Mouse (Mus musculus): ENCODE data around the gene Sh3gl1. TPM values are rescaled to one million over a fixed set of nuclear protein-coding genes. Genes with fewer than 3 reads are reported as not detected.

Sh3gl1 gene
- polyA plus RNA-seq, 1 experiment from 2014 or later: 175 TPM

- H3K9ac ChIP-seq: no peak overlapping the region
- no peaks in the 10 kb centered on the region for H3K27me3 ChIP-seq
- peak overlapping the region; percentile 31 for H3K4me2 ChIP-seq
- 45% methylated on average over 10 of the region's 10 CpGs for WGBS
- no peaks in the 10 kb centered on the region for H3K9me3 ChIP-seq (replicated peaks)
- no peak overlapping the region for H3K4me3 ChIP-seq (replicated peaks)
- no peak for ATAC-seq (replicated peaks; ENCODE audit: low FRiP score)
- H3K4me1 ChIP-seq: peaks cover 37% of the 10 kb centered on the region
- peaks cover 9% of the 10 kb centered on the region for H3K36me3 ChIP-seq
- peak overlapping the region; percentile 97 for H3K27ac ChIP-seq
Observed at GRCm38 (mm10) chr17:56006956-56007355, 29.5 kb downstream of the Sh3gl1 start.

DNA sequence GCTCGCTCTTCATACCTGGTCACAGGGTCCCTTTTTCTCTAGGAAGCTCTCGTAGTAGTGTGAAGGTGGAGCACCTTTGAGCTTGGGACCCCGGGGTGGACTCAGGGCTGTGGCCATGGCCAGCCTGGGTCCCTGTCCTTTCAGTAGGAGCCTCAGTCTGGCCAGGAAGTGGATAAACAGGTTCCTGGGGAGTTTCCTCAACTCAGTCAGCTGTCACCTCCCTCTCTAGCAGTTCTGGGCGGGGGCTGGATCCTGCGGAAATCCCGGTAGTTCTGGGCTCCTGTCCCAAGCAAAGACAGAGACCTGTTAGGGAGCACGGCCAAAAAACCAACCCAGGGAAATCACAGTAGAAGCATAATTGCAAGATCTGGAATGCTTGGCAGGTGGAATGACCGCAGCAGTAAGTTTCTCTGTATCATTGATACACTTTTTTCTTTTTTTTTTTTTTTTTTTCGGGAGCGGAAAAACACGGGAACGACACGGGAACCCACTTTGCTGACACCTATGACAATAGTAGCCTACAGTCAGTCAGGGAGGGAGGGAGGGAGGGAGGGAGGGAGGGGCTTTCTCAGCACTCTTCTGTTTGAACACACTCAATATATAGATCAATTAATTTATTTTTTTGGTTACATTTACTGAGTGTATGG lies 30.9 kb downstream of the Sh3gl1 start, which contains the start of the genes Stap2 and Mpnd:
Stap2 (minus strand) TSS at position 170 of the 647 bp plus-strand sequence.
Mpnd (plus strand) TSS at position 297 of the 647 bp plus-strand sequence.
- Histone ChIP-seq H3K36me3 (no peaks in the 10 kb centered on the region), H3K9me3 (replicated peaks) (no peaks in the 10 kb centered on the region), H3K4me2 (peak within 1 kb of the TSS; percentile 49), H3K9ac (peak within 1 kb of the TSS; percentile 21; the same call in 1 of the 2 replicates), H3K4me3 (replicated peaks) (peak within 1 kb of the TSS; percentile 33), H3K4me1 (peaks cover 30% of the 10 kb centered on the region), H3K27me3 (peaks cover 5% of the 10 kb centered on the region), H3K27ac (peak within 1 kb of the TSS; percentile 38; the same call in 1 of the 2 replicates)
- 46% methylated on average over 13 of the region's 13 CpGs for WGBS
- no peak for ATAC-seq (replicated peaks; ENCODE audit: low FRiP score)

DNA sequence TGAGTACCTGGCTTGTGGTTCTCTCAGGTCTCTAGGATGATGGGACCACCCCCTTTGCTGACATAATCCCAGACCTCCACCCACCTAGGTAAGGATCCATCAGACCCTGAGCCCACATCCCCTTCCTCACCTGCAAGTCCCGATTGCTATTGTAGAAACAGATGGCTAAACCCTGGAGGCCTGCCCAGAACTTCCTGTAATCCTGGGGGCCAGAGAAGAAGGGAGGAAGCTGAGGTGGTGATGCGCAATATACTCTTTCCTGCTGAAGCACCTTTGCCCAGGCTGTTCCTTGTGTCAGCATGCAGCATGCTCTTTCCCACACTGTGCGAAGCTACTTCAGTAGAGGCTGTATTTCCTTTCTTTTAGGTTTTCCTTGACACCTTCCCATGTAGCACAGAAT lies 33.4 kb downstream of the Sh3gl1 start:
- Histone ChIP-seq H3K36me3 (no peaks in the 10 kb centered on the region), H3K4me1 (peaks cover 23% of the 10 kb centered on the region), H3K4me2 (no peak overlapping the region), H3K4me3 (replicated peaks) (no peak overlapping the region), H3K27ac (no peak overlapping the region), H3K27me3 (peaks cover 14% of the 10 kb centered on the region), H3K9ac (no peak overlapping the region), H3K9me3 (replicated peaks) (no peaks in the 10 kb centered on the region)
- WGBS: 80% methylated on average over 3 of the region's 3 CpGs
- no peak for ATAC-seq (replicated peaks; ENCODE audit: low FRiP score)

- Histone ChIP-seq H3K27me3 (peaks cover 14% of the 10 kb centered on the region), H3K9ac (0 out of 2 replicates have a peak overlapping the region, but pooled peaks have one; percentile 23), H3K27ac (no peak overlapping the region), H3K4me3 (replicated peaks) (peak overlapping the region; percentile 20), H3K36me3 (no peaks in the 10 kb centered on the region), H3K4me1 (peaks cover 12% of the 10 kb centered on the region; the same call in 1 of the 2 replicates), H3K4me2 (peak overlapping the region; percentile 52), H3K9me3 (replicated peaks) (no peaks in the 10 kb centered on the region)
- WGBS: 10% methylated on average over 30 of the region's 30 CpGs
- ATAC-seq (replicated peaks; ENCODE audit: low FRiP score): peak; percentile 44
Observed at GRCm38 (mm10) chr17:55999794-56000499, 36.5 kb downstream of the Sh3gl1 start.

- Histone ChIP-seq H3K4me3 (replicated peaks) (no peak overlapping the region), H3K4me1 (peaks cover 12% of the 10 kb centered on the region; the same call in 1 of the 2 replicates), H3K9me3 (replicated peaks) (no peaks in the 10 kb centered on the region), H3K4me2 (no peak overlapping the region), H3K36me3 (no peaks in the 10 kb centered on the region), H3K27me3 (peaks cover 14% of the 10 kb centered on the region), H3K9ac (no peak overlapping the region), H3K27ac (no peak overlapping the region)
- 85% methylated on average over 15 of the region's 15 CpGs for WGBS
- no peak for ATAC-seq (replicated peaks; ENCODE audit: low FRiP score)
Observed at GRCm38 (mm10) chr17:55996007-55996406, 40.4 kb downstream of the Sh3gl1 start.

DNA sequence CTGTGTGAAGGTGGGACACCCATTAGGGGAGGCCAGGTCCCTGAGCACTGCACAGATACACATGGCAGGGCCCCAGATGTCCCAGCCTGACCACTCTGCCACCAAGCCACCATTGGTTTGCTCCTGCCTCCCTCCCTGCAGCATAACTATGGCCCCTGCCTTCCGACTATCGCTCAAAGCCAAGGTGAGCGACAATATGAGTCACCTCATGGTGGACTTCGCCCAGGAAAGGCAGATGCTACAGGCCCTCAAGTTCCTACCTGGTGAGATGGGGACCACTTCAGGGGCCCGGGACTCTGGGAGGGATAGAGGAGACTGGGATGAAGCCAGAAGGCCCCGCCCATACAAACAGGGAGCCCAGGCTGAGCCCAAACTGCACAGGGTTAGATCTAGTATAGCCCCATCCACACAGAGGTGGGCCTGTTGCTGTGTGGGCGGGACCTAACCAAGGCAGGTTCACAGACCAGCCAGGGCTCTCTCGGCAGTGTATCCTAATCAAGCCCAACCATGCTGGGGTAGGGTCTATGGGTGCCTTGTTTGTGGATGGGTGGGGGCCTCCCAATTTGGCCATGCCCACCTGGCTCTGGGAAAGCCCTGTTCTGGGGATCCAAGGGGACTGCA lies 46.0 kb downstream of the Sh3gl1 start:
- Histone ChIP-seq H3K4me2 (no peak overlapping the region), H3K9me3 (replicated peaks) (no peaks in the 10 kb centered on the region), H3K9ac (no peak overlapping the region), H3K36me3 (no peaks in the 10 kb centered on the region; the same call in 1 of the 2 replicates), H3K4me3 (replicated peaks) (no peak overlapping the region), H3K27me3 (no peaks in the 10 kb centered on the region), H3K4me1 (peaks cover 9% of the 10 kb centered on the region), H3K27ac (no peak overlapping the region)
- 83% methylated on average over 8 of the region's 8 CpGs for WGBS
- no peak for ATAC-seq (replicated peaks; ENCODE audit: low FRiP score)

DNA sequence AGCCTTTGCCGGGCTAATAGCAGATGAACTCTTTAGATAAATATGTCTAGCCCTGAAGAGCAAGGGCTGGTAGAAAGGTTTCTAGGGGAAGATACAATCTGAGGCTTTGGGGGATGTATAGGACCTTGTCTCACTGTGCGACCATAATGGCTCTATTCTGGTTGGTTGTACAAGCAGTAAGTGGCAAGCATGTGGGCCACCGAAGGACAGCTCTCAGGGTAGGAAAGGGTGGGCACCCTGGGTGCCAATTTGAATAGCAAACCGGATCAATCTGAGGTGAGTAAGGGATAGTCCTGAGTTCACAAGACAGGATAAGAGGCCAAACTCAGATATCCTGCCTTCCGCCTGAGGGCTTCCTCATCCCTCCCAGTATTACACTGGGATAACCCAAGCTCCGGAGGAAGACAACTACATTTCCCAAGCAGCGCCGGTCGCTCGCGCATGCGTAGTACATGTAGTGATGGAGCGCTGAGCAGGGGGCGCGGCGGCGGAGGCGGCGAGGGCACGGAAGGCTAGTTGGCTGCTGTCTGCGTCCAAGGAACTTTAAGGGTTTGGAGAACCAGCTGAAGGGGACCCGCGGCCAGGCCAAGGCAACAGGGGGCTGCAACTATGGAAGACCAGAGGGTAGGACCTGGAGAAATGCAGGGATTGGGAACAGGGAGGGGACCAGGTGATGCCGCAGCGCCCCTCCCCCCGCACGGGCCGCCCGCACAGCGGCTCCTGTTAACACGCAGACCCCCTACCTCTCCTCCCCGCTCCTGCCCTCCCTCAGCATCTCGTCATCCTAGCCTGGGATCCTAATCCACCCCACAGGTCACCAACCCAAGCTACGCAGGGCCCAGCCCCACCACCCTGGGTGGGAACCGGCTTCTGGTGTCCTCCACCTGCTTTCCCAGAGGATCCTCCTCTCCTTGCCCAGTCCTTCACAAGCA lies 50.1 kb downstream of the Sh3gl1 start, which contains the start of gene Fsd1:
Fsd1 (plus strand) TSS at position 480 of the 932 bp plus-strand sequence.
- 9% methylated on average over 34 of the region's 35 CpGs for WGBS
- H3K27me3 ChIP-seq: no peaks in the 10 kb centered on the region
- H3K4me2 ChIP-seq: peak within 1 kb of the TSS; percentile 87
- peak within 1 kb of the TSS; percentile 45 for H3K9ac ChIP-seq
- peaks cover 9% of the 10 kb centered on the region for H3K4me1 ChIP-seq
- peak; percentile 77 for ATAC-seq (replicated peaks; ENCODE audit: low FRiP score)
- H3K9me3 ChIP-seq (replicated peaks): no peaks in the 10 kb centered on the region
- H3K4me3 ChIP-seq (replicated peaks): peak within 1 kb of the TSS; percentile 55
- no peaks in the 10 kb centered on the region; the same call in 1 of the 2 replicates for H3K36me3 ChIP-seq
- no peak within 1 kb of the TSS for H3K27ac ChIP-seq

- no peak for ATAC-seq (replicated peaks; ENCODE audit: low FRiP score)
- H3K4me2 ChIP-seq: no peak overlapping the region
- H3K9ac ChIP-seq: no peak overlapping the region
- H3K4me3 ChIP-seq (replicated peaks): no peak overlapping the region
- 35% methylated on average over 3 of the region's 3 CpGs for WGBS
- H3K36me3 ChIP-seq: no peaks in the 10 kb centered on the region
- peaks cover 8% of the 10 kb centered on the region for H3K4me1 ChIP-seq
- H3K27ac ChIP-seq: no peak overlapping the region
- H3K9me3 ChIP-seq (replicated peaks): no peaks in the 10 kb centered on the region
- no peaks in the 10 kb centered on the region for H3K27me3 ChIP-seq
Observed at GRCm38 (mm10) chr17:55977301-55977700, 59.1 kb downstream of the Sh3gl1 start.

DNA sequence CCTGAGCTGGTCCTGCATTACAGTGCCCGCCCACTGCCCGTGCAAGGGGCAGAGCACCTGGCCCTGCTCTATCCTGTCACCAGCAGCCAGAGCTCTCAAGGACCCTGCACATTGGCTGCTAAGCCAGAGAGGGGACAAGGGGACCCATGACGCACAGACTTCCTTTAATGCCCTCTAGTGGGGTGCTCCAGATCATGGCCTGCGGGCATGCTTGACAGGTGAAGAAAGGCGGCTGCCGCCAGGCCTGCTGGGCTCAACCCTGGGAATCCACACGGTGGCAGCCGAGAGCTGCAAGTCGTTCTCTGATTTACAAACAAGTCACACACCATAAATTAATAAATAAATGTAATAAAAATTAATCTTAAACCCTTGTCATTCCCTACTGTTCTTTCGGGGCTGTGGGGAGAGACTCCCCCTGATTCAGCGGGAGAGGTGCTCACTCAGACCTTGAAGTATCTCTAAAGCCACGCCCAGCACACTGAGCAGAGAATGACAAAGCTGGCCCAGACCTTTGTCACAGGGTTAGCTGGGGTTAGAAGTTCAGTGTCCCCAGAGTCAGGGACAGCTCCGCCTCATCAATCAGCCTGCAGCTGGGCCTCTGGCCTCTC lies 60.1 kb downstream of the Sh3gl1 start:
- H3K27ac ChIP-seq: no peak overlapping the region
- H3K9me3 ChIP-seq (replicated peaks): no peaks in the 10 kb centered on the region
- no peak overlapping the region for H3K4me2 ChIP-seq
- H3K4me3 ChIP-seq (replicated peaks): no peak overlapping the region
- peaks cover 10% of the 10 kb centered on the region for H3K4me1 ChIP-seq
- peaks cover 5% of the 10 kb centered on the region for H3K27me3 ChIP-seq
- H3K9ac ChIP-seq: no peak overlapping the region
- H3K36me3 ChIP-seq: no peaks in the 10 kb centered on the region
- ATAC-seq (replicated peaks; ENCODE audit: low FRiP score): peak; percentile 78
- WGBS: 14% methylated on average over 13 of the region's 13 CpGs

DNA sequence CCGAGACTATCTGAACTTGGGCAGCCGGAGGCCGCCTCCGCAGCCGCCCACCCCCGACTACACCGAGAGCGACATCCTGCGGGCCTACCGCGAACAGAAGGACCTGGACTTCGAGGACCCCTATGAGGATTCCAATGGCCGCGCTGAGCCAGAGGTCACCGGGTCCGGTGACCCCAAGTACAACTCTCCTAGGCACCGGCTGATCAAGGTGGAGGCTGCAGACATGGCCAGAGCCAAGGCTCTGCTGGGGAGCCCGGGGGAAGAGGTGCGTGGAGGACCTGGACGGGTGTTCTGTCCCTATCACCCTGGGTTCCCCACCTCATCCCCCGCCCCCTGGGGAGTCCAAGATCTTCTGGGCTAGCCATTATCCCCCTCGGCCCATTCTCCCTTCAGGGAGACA lies 65.0 kb downstream of the Sh3gl1 start:
- H3K4me2 ChIP-seq: peak overlapping the region; percentile 96
- no peak overlapping the region for H3K9ac ChIP-seq
- WGBS: 33% methylated on average over 22 of the region's 22 CpGs
- peaks cover 19% of the 10 kb centered on the region for H3K36me3 ChIP-seq
- H3K9me3 ChIP-seq (replicated peaks): no peaks in the 10 kb centered on the region
- H3K27ac ChIP-seq: no peak overlapping the region
- peaks cover 36% of the 10 kb centered on the region for H3K4me1 ChIP-seq
- peaks cover 17% of the 10 kb centered on the region for H3K27me3 ChIP-seq
- no peak for ATAC-seq (replicated peaks; ENCODE audit: low FRiP score)
- peak overlapping the region; percentile 55 for H3K4me3 ChIP-seq (replicated peaks)
